Mouse (Mus musculus): ENCODE data around the gene Syt14.
A peak's percentile ranks its signal among the peaks of the same experiment; 100 is the strongest.

Syt14 gene

DNA sequence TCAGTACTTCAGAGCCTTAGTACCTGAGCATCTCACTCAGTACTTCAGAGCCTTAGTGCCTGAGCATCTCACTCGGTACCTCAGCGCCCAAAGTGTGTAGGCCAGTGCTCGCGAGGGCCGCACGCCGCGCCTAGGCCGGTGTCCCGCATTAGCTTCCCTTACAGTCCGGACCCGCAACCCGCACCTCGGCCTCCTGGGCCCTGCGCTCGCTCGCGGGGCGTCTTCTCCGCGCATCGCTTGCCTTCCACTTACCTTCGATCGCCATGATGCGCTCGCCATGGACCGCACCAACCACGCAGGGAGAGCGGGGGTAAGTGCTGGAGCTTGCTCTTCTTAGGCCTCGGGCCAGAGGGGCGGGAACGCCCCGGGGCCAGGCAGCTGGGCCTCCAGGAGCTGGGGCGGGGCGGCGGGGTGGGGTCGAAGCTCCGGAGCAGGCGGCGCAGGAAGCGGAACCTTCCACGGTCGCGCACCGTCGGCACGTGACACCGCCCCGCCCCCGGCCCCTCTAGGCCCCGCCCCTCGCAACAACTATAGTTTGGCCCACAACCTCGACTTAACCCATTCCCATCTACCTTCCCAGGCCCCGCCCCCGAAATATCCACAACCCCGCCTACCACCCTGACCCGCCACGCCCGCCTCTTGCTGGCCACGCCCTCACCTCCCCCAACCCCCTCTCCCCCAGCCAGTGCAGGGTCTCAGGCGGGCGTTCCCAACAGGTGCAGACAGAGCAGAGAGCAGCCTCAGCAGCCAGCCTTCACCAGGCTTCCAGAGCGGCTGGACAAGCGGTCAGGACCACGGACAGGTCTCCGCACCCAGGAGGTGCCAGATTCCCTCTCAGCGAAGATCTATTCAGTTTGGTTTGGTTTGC, at the start of gene Syt14:
Gene Syt14 (minus strand): TSS at position 405 of the 868 bp plus-strand sequence.
- peak; percentile 76 for DNase-seq (ENCODE audit: low read depth, low spot score)

DNA sequence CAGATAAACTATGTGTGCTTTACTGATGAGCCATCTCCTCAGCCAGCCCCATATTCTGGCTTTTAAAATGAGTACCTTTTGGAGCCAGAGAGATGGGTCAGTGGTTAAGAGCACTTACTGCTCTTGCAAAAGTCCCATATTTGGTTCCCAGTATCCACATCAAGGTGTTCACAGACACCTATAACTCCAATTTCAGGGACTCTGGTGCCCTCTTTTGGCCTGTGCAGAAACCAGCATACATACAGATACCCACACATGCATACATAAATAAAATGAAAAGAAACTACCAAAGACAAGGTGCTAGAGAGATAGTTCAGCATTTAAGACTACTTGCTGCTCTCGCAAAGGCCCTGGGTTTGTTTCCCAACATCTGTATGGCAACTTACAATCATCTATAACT, 48.4 kb upstream of the Syt14 start:
- DNase-seq (ENCODE audit: low read depth, low spot score), result no peak

DNA sequence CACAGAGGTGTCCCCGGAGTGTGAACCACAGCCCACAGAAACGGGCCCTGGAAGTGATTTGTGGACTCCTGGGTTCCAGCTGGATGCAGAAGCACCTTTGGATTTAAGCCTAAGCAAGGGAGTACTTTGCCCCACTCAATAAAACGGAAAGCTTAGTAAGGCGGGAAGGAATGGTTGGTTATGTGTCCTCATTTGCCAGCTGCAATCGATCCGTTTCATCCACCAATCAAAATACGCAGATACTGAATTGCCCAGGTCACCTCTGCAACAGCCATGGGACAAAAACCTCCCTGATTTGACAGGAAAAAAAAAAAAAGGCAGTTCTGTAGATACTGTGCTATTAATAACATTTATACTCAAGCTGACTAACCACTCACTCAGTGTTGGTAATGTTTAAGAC, 47.5 kb upstream of the Syt14 start:
- DNase-seq (ENCODE audit: low read depth, low spot score), result no peak

DNA sequence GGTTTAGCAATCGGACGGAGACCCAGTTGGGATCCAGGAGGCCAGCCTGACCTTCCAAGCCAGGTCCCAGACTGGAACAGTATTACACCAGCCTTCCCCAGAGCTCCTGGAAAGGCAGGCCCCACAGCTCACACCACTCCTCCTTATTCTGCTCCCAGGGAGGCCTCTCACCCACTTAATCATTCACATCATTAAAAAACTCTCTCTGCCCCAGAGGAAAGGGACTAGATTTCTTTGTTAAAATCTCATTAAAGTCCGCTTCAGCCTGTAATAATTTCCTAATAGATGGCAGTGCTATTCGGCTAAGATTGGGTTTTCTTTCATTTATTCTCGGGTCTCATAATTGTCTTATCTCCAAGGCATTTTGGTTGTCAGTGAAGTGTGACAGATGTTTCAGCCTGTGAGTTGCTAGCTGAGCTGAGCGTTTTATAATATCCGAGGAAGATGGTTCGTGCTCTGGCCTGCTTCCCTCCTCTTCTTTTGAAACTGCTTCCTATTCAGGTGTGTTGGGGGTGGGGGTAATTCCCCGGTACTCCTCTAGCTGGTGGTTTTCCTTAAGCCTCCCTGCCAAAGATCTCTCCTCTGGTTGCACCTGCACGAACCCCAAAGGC, 46.8 kb upstream of the Syt14 start:
- no peak for DNase-seq (ENCODE audit: low read depth, low spot score)

DNA sequence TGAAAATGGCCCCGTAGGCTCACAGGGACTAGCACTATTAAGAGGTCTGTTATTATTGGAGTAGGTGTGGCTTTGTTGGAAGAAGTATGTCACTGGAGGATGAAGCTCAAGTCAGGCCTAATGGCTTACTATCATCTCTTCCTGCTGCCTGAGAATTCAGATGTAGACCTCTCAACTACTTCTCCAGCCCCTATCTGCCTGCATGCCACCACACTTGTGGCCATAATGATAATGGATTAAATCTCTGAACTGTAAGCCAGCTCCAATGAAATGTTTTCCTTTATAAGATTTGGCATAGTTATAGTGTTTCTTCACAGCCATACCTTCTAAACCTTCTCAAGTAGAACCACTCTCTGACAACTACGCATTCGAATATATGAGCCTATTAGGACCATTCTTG, 27.0 kb upstream of the Syt14 start:
- no peak for DNase-seq (ENCODE audit: low read depth, low spot score)

DNA sequence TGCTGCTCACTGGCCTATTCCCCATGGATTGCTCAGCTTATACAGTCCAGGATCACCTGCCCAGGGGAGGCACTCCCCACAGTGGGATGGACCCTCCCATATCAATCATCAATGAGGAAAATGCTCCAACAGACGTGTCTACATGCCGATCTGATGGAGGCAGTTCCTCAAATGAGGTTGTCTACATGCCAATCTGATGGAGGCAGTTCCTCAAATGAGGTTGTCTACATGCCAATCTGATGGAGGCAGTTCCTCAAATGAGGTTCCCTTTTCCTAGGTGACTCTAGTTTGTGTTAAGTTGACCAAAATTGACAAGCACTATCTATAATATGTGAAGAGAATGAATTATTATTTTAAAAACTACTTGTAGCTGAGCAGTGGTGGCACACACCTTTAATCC, 24.6 kb upstream of the Syt14 start:
- no peak for DNase-seq (ENCODE audit: low read depth, low spot score)

DNA sequence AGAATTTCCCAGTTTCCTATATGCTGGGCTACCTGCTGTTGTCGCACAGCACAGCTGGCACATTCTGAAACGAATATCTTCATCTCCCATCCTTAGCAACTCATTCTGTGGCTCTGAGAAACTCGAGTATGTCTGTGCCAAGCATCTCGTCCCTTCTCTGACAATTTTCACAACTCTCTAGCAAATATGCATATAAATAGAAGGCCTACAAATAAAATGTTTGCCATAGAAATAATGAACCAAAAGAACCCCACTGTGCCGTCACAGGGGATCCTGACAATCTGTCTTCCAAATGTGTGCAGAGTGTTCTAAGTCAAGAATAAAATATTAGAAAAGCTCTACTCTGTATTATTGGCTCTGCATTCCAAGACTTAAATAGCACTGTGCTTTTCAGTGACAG, 24.0 kb upstream of the Syt14 start:
- DNase-seq (ENCODE audit: low read depth, low spot score), result no peak

DNA sequence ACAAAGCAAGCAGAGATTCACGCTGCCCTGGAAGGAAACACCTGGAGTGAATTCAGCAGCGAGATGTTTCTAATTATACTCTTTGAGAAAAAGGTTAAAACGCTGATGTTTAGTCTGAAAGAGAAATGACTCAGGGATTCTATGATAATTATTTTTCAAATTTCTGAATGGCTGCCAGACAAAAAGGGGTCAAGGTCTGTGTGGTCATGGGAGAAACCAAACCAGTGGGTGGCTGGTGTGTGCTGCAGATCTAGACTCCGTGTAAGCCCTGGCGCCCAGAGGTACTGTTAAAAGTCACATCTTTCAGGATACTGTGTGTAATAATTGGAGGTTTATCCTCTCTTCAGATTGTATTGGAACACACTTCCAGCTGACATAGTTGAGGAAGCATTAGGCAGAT, 18.8 kb upstream of the Syt14 start:
- DNase-seq (ENCODE audit: low read depth, low spot score), result no peak

DNA sequence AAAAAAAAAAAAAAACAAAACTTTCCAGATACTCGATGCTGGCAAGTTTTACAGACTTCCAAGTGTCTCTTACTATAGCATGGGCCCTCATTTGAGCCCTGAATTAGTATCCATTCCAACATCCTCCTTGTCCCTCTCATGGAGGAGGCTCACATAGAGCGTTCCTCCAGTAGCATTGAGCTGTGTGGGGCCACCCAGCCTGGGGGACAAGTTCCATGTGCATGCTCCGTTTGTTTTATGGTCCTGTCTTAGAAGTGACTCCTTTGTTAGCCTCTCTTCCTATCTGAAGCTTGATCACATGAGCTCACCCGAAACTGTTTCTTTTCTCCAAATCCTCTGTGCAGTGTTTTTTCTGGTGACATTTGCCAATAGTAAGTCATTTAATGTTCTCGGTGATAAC, 17.5 kb upstream of the Syt14 start:
- DNase-seq (ENCODE audit: low read depth, low spot score), result no peak

DNA sequence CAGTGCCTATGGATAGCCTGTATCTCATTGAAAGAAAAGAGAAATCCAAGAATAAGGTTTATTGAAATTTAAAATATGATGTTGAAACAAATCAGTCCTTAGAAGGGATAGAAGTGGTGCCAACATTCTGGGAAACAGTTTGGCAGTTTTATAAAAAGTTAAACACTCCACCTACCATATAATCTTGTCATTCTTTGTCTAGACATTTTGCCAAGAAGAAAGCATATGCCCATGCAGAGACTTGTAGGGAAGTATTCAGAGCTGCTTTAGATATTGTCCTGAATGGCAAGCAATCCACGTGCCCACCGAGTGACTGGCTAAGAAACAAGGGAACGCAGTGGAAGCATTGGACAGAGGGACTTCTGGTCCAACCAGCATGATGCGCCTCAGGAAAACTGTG, 12.0 kb upstream of the Syt14 start:
- no peak for DNase-seq (ENCODE audit: low read depth, low spot score)

DNA sequence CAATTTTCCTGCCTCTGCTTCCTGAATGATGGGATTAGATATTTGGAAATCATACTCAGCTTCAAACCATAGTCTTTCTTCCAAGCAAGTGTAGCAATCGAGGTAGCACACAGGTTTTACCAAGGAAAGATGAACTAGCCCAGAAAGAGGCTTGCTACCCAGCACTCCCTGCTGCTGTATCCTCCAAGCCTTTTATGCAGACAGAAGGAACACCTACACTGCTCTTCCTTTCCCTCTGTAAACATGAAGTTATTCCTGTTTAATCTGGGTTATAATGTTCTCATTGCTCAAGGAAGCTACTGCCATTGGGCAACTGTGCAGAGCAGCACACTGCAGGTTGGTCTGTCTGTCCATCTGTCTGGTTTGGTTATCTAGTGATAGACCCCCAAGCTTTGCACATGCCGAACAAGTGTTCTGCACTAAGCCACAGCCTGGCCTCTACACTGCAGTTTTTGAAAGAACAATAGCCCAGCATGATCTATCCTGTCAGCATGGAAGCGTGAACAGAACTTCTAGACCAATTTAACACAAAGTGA, 7.3 kb upstream of the Syt14 start:
- no peak for DNase-seq (ENCODE audit: low read depth, low spot score)

DNA sequence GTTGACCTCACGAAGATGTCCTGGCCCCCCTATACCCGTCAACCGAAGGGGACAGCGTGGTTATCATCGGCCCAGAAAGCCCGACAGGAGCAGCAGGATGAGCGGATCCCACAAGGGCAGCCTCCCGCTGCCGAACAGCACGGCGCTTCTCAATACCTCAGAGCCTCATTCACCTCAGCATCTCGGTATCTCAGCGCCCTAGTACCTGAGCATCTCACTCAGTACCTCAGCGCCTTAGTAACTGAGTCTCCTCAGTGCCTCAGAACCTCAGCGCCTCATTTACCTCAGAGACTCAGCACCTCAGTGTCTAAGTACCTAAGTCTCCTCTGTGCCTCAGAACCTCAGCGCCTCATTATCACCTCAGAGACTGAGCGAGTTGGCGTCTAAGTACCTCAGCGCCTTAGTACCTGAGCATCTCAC, 614 bp downstream of the Syt14 start:
- peak; percentile 8 for DNase-seq (ENCODE audit: low read depth, low spot score)

DNA sequence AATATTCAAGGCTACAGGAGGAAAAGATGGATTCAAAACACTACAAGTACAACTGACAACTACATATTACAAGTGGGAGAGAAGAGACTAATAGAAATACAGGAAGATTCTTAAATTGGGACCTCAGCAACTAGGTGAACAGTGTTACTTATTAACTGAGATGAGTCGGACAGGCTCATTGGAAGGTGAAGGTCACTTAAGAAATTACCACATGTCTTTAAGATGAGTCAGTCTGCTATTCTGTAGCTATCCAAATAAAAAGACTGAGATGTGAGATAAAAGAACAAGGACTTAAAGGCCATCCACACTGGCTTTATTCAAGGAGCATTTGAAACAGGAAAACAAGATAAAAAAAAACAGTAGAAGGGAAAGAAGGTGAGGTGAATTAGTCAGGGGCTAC, 11.3 kb downstream of the Syt14 start:
- DNase-seq (ENCODE audit: low read depth, low spot score), result no peak

DNA sequence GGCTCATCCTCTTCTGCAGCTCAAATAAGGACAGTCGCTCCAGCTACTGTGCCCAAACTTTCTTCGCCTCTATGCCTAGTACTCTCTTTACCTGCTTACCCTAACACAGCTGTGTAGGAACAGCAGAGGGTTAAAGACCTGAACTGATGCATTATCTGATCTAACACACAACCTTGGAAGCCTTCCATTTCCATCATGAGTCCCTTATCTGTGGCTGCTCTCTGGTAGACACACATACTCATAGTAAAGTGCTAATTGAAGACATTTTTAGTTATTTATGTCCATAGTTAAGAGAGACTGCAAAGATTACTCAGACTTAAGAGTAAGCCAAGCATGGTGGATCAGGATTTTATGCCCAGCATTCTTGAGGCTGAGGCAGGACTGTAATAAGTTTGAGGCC, 23.2 kb downstream of the Syt14 start:
- DNase-seq (ENCODE audit: low read depth, low spot score), result no peak

DNA sequence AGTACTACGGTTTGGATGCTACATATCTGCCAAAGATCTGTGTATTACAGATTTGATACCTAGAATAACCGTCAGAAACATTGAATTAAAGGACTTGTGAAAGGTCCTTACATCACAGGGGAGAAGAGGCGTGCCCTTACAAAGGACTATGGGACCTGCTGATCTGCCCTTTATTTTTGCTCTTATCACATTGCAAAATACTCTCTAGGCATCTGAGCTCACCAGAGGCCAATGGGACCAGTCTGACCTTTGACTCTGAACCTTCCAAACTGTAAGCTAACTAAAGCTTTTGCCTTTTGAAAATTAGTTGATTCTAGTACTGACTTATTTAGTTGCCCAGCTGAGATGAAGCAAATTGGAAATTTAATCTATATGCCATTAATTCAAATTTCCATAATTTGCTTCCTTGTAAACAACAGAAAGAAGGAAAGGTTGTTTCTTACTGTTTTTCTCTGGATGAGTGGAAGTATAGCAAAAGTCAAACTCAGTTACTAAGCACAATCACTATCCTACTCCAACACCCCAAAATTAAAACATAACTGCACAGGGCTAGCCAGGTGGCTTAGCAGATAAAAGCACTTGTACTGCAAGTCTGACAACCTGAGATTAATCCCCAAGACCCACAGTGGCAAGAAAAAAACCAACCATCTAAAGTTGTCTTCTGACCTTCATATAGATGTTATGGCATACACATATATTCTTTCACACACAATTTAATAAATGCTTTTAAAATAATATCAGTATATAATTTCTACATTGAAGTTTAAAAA, 24.4 kb downstream of the Syt14 start:
- DNase-seq (ENCODE audit: low read depth, low spot score), result no peak

DNA sequence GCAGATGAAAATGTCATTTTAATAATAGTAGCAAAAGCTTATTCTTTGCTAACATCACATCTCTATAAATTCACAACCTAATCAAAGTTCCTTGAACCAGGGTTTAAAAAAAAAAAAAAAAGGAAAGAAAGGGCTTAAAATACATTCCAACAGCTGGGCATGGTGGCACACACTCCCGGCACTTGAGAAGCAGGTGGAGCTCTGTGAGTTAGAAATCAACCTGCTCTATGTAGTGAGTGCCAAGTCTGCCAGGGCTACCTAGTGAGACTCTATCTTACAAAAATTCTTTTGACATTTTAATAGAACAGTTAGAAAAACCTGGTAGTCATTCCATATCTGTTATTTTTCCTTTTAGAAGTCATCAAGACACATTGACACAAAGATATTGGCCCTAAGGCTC, 31.0 kb downstream of the Syt14 start:
- no peak for DNase-seq (ENCODE audit: low read depth, low spot score)

DNA sequence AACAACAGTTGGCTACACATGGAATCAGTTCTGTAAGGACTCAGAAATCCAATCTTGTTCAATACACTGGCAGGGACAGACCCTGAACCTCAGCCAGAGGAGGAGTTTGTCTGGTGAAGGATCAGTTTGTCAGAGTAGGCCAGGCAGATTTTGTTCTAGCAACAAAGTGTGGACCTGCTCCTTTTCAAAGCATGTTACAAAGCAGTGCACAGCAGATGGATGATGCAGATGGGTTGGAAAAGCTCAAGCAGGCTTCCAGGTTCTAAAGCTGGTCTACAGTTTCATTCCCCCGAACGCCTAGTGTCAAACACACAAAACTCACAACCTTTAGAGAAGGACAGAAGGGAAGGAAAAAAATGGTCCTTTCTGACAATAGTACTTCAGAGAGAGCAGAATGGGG, 31.6 kb downstream of the Syt14 start:
- DNase-seq (ENCODE audit: low read depth, low spot score), result no peak

DNA sequence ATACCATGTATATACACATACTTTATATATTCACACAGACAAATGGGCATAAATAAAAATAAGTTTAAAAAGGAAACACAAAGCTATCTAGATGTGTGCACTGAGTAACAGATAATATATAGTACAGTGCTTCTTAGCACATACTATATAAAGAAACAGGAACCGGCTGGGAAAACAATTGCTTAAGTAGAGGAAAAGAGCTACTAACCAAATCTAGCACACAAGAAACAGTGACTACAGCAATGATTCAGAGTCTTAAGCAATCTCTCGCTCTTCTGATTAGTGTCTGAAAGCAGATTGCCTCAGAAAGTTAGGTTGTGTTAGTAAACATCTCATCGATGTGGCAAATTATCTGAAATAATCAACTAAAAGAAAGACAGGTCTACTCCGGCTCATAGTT, 33.3 kb downstream of the Syt14 start:
- DNase-seq (ENCODE audit: low read depth, low spot score), result no peak

DNA sequence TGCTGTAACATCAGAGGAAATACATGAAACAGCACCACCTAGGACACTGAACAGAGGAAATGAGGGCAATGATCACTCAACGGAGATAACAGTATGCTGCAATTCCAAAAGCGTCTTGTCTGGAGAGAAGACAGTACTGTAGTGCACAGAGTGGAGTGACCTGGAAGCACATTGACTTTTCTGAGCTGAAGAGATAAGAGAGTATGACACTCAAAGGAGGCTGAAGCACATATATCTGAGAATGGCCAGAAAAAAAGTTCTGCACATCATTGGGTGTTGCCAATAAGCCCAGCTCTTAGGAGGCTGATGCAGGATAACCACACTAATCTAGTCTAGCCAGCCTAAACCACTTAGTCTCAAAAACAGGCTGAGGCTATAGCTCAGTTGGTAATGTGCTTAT, 34.0 kb downstream of the Syt14 start:
- DNase-seq (ENCODE audit: low read depth, low spot score), result no peak

DNA sequence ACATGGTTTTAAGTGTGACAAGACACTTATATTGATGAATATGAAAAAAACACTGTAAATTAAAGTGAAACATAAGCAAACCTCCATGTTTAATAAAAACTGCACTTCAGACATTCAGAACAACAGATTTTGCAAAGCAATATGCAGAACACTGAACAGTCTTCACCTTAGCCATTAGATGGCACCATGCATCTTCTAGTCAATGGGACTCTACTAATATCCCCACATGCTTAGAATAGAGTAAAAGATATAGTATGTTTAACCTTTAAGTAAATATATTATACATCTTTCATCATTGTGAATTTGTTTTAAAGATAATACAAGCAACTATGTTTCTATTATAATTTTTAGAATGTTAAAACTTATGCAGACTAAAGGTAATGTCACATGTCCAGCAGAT, 34.7 kb downstream of the Syt14 start:
- no peak for DNase-seq (ENCODE audit: low read depth, low spot score)

DNA sequence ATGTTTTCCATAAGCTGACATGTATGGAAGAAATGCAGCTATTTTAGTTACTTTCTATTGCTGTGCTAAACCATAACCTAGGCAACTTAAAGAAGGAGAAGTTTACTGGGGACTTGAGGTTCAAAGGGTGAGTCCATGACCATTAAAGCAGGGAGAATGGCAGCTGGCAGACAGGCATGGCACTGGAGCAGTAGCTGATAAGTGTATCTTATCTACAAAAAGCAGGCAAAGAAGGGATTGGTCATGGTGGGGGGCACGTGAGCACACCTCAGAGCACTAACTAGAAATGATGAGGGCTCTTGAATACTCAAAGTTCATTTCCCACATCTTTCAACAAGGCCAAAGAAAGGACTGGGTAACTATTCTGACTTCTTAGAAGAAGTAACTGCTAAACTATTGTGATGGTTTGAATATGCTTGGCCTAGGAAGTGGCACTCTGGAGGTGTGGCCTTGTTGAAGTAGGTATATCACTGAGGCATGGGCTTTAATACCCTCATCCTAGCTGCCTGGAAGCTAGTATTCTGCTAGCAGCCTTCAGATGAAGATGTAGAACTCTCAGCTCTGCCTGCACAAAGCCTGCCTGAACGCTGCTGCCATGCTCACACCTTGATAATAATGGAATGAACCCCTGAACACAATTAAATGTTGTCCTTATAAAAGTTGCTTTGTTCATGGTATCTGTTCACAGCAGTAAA, 41.2 kb downstream of the Syt14 start:
- no peak for DNase-seq (ENCODE audit: low read depth, low spot score)

DNA sequence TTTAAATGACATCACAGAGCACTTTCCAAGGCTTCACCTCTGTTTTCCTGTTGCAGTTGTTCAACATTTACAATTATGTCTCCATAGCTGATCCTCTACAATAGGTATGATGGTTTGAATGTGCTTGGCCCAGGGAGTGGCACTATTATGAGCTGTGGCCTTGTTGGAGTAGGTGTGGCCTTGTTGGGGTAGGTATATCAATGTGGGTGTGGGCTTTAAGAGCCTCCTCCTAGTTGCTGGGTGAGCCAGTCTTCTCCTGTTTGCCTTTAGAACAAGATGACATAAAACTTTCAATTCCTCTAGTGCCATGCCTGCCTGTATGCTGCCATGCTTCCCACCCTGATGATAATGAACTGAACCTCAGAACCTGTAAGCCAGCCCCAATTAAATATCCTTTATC, 42.1 kb downstream of the Syt14 start:
- no peak for DNase-seq (ENCODE audit: low read depth, low spot score)
